Mouse (Mus musculus) hindbrain, embryonic 14.5 days (tissue): ENCODE measurements around the gene Cpsf3. TPM values are rescaled to one million over a fixed set of nuclear protein-coding genes. Genes with fewer than 3 reads are reported as not detected.

Experiments used
- ATAC-seq: fragments of 200-750 bp; cut with Nextera tagmentation; 2 replicates; pipeline ENCODE4 v1.8.0; 2017; ENCODE audit warnings: moderate number of reproducible peaks, mild to moderate bottlenecking, moderate TSS enrichment, moderate library complexity; ENCODE audit not compliant: low FRiP score
- DNase-seq: peaks from one replicate; pipeline ENCODE4 v3.0.0-alpha.2; 2015; ENCODE audit warnings: low spot score
- H3K27ac ChIP-seq: fragments of 300-500 bp; sonication (generic); 2 replicates; pipeline ENCODE4 v1.5.1; 2014; ENCODE audit warnings: mild to moderate bottlenecking, moderate library complexity
- H3K27me3 ChIP-seq: fragments of 300-500 bp; sonication (generic); 2 replicates; pipeline ENCODE4 v1.6.1; 2014; ENCODE audit warnings: mild to moderate bottlenecking, low read length, mixed read lengths; ENCODE audit not compliant: control insufficient read depth, insufficient read depth
- H3K36me3 ChIP-seq: fragments of 300-500 bp; sonication (generic); replicated peaks from 2 replicates; pipeline ENCODE4 v1.6.1; 2014; ENCODE audit not compliant: control insufficient read depth, insufficient read depth
- H3K4me1 ChIP-seq: fragments of 300-500 bp; sonication (generic); replicated peaks from 2 replicates; pipeline ENCODE4 v1.6.1; 2014; ENCODE audit warnings: antibody characterized with exemption, low read length, mixed read lengths; ENCODE audit not compliant: control insufficient read depth, insufficient read depth
- H3K4me2 ChIP-seq: fragments of 300-500 bp; sonication (generic); replicated peaks from 2 replicates; pipeline ENCODE4 v1.6.1; 2014; ENCODE audit warnings: mild to moderate bottlenecking, moderate library complexity
- H3K4me3 ChIP-seq: fragments of 300-500 bp; sonication (generic); replicated peaks from 2 replicates; pipeline ENCODE4 v1.5.1; 2014; ENCODE audit warnings: mild to moderate bottlenecking, low read length
- H3K9ac ChIP-seq: fragments of 300-500 bp; sonication (generic); 2 replicates; pipeline ENCODE4 v1.6.1; 2014
- H3K9me3 ChIP-seq: fragments of 300-500 bp; sonication (generic); 2 replicates; pipeline ENCODE4 v1.6.1; 2016; ENCODE audit warnings: low read length; ENCODE audit not compliant: control insufficient read depth
- WGBS: fragments of 180-500 bp; shearing (Covaris S2); extraction: QIAGEN DNeasy Blood & Tissue Kit; methylation state at CpG from one replicate; pipeline ENCODE4 v1.1.7; 2014; 5-methylcytosine and 5-hydroxymethylcytosine counted together
- polyA plus RNA-seq: library from polyadenylated mRNA; unstranded; fragments of >200 nt; fragmentation: Nextera tagmentation; extraction: Ambion mirVana; gene quantifications from 2 replicates; pipeline ENCODE4 v1.2.1, GENCODE M21; 2014

Gene Cpsf3
- 88.1 and 88.5 TPM in 2 replicates for polyA plus RNA-seq

GRCm38 (mm10) chr12:21284761-21285441 is at the start of gene Cpsf3:
Cpsf3 (plus strand) TSS chr12:21285391.
- ATAC-seq: no peak
- no peaks in the 10 kb centered on the region for H3K27me3 ChIP-seq
- H3K9ac ChIP-seq: peak within 1 kb of the TSS; percentile 79
- peaks cover under 1% of the 10 kb centered on the region; the same call in 1 of the 2 replicates for H3K36me3 ChIP-seq
- no peak for DNase-seq
- H3K4me2 ChIP-seq: peak within 1 kb of the TSS; percentile 65
- 64% methylated on average over 11 of the region's 11 CpGs for WGBS
- peaks cover 26% of the 10 kb centered on the region for H3K4me1 ChIP-seq
- no peaks in the 10 kb centered on the region for H3K9me3 ChIP-seq
- H3K27ac ChIP-seq: peak within 1 kb of the TSS; percentile 93
- H3K4me3 ChIP-seq: peak within 1 kb of the TSS; percentile 53

GRCm38 (mm10) chr12:21241965-21242364 is 43.2 kb upstream of the Cpsf3 start:
- ATAC-seq (0 out of 2 replicates have a peak, but pooled peaks have one; percentile 49), DNase-seq (no peak)
- WGBS: 68% methylated on average over 3 of the region's 3 CpGs
- H3K27ac ChIP-seq: peak overlapping the region; percentile 41; the same call in 1 of the 2 replicates
- no peaks in the 10 kb centered on the region for H3K27me3 ChIP-seq
- no peaks in the 10 kb centered on the region for H3K9me3 ChIP-seq
- no peak overlapping the region for H3K4me3 ChIP-seq
- H3K4me1 ChIP-seq: no peaks in the 10 kb centered on the region
- no peak overlapping the region for H3K9ac ChIP-seq
- H3K4me2 ChIP-seq: no peak overlapping the region
- peaks cover 75% of the 10 kb centered on the region for H3K36me3 ChIP-seq

- Histone ChIP-seq H3K9me3 (no peaks in the 10 kb centered on the region), H3K27me3 (no peaks in the 10 kb centered on the region), H3K4me2 (no peak overlapping the region), H3K9ac (no peak overlapping the region), H3K27ac (no peak overlapping the region), H3K36me3 (peaks cover 75% of the 10 kb centered on the region), H3K4me1 (no peaks in the 10 kb centered on the region), H3K4me3 (no peak overlapping the region)
- ATAC-seq (no peak), DNase-seq (no peak)
- 98% methylated on average over 11 of the region's 11 CpGs for WGBS
Measured at GRCm38 (mm10) chr12:21244375-21244960, 40.7 kb upstream of the Cpsf3 start.

GRCm38 (mm10) chr12:21247711-21248392 is 37.3 kb upstream of the Cpsf3 start:
- no peak for DNase-seq
- H3K4me2 ChIP-seq: no peak overlapping the region
- H3K4me1 ChIP-seq: no peaks in the 10 kb centered on the region
- H3K9ac ChIP-seq: no peak overlapping the region
- no peaks in the 10 kb centered on the region for H3K27me3 ChIP-seq
- peaks cover 83% of the 10 kb centered on the region for H3K36me3 ChIP-seq
- no peak overlapping the region for H3K27ac ChIP-seq
- WGBS: 81% methylated on average over 7 of the region's 7 CpGs
- no peak overlapping the region for H3K4me3 ChIP-seq
- no peak for ATAC-seq
- no peaks in the 10 kb centered on the region for H3K9me3 ChIP-seq

- no peak overlapping the region for H3K4me2 ChIP-seq
- no peaks in the 10 kb centered on the region for H3K27me3 ChIP-seq
- H3K9ac ChIP-seq: no peak overlapping the region
- H3K27ac ChIP-seq: no peak overlapping the region
- no peak overlapping the region for H3K4me3 ChIP-seq
- 89% methylated on average over 6 of the region's 6 CpGs for WGBS
- no peak for DNase-seq
- no peaks in the 10 kb centered on the region for H3K9me3 ChIP-seq
- H3K4me1 ChIP-seq: no peaks in the 10 kb centered on the region
- H3K36me3 ChIP-seq: peaks cover 91% of the 10 kb centered on the region
- ATAC-seq: no peak
Measured at GRCm38 (mm10) chr12:21260494-21261256, 24.5 kb upstream of the Cpsf3 start.

- no peaks in the 10 kb centered on the region for H3K27me3 ChIP-seq
- H3K27ac ChIP-seq: no peak overlapping the region
- H3K36me3 ChIP-seq: peaks cover 91% of the 10 kb centered on the region
- H3K9me3 ChIP-seq: no peaks in the 10 kb centered on the region
- no peak overlapping the region for H3K4me2 ChIP-seq
- WGBS: 88% methylated on average over 4 of the region's 4 CpGs
- no peak for DNase-seq
- H3K9ac ChIP-seq: no peak overlapping the region
- no peak for ATAC-seq
- no peak overlapping the region for H3K4me3 ChIP-seq
- no peaks in the 10 kb centered on the region for H3K4me1 ChIP-seq
Measured at GRCm38 (mm10) chr12:21261521-21261920, 23.7 kb upstream of the Cpsf3 start.

- H3K27ac ChIP-seq: no peak overlapping the region
- no peak overlapping the region for H3K9ac ChIP-seq
- DNase-seq: no peak
- H3K36me3 ChIP-seq: peaks cover 91% of the 10 kb centered on the region
- no peaks in the 10 kb centered on the region for H3K4me1 ChIP-seq
- no peaks in the 10 kb centered on the region for H3K9me3 ChIP-seq
- no peaks in the 10 kb centered on the region for H3K27me3 ChIP-seq
- 93% methylated on average over 5 of the region's 5 CpGs for WGBS
- ATAC-seq: no peak
- no peak overlapping the region for H3K4me3 ChIP-seq
- no peak overlapping the region for H3K4me2 ChIP-seq
Measured at GRCm38 (mm10) chr12:21263256-21263655, 21.9 kb upstream of the Cpsf3 start.

- Histone ChIP-seq H3K4me2 (no peak overlapping the region), H3K36me3 (peaks cover 93% of the 10 kb centered on the region), H3K4me3 (no peak overlapping the region), H3K4me1 (no peaks in the 10 kb centered on the region), H3K9ac (no peak overlapping the region), H3K9me3 (no peaks in the 10 kb centered on the region), H3K27me3 (no peaks in the 10 kb centered on the region), H3K27ac (no peak overlapping the region)
- WGBS: 75% methylated on average over 5 of the region's 5 CpGs
- ATAC-seq: no peak
- no peak for DNase-seq
Measured at GRCm38 (mm10) chr12:21264241-21264640, 20.9 kb upstream of the Cpsf3 start.

GRCm38 (mm10) chr12:21264970-21265369 is 20.2 kb upstream of the Cpsf3 start:
- Histone ChIP-seq H3K4me3 (no peak overlapping the region), H3K4me2 (no peak overlapping the region), H3K27ac (no peak overlapping the region), H3K36me3 (peaks cover 93% of the 10 kb centered on the region), H3K9ac (no peak overlapping the region), H3K4me1 (no peaks in the 10 kb centered on the region), H3K27me3 (no peaks in the 10 kb centered on the region), H3K9me3 (no peaks in the 10 kb centered on the region)
- DNase-seq: no peak
- WGBS: 84% methylated on average over 3 of the region's 3 CpGs
- no peak for ATAC-seq
